Mouse (Mus musculus) liver (tissue): Measurements from ENCODE around the gene Arhgef3.

Experiments
- DNase-seq: peaks from one replicate; pipeline ENCODE4 v3.0.0-alpha.2; 2020; ENCODE audit warnings: mixed read lengths

Arhgef3 gene

DNA sequence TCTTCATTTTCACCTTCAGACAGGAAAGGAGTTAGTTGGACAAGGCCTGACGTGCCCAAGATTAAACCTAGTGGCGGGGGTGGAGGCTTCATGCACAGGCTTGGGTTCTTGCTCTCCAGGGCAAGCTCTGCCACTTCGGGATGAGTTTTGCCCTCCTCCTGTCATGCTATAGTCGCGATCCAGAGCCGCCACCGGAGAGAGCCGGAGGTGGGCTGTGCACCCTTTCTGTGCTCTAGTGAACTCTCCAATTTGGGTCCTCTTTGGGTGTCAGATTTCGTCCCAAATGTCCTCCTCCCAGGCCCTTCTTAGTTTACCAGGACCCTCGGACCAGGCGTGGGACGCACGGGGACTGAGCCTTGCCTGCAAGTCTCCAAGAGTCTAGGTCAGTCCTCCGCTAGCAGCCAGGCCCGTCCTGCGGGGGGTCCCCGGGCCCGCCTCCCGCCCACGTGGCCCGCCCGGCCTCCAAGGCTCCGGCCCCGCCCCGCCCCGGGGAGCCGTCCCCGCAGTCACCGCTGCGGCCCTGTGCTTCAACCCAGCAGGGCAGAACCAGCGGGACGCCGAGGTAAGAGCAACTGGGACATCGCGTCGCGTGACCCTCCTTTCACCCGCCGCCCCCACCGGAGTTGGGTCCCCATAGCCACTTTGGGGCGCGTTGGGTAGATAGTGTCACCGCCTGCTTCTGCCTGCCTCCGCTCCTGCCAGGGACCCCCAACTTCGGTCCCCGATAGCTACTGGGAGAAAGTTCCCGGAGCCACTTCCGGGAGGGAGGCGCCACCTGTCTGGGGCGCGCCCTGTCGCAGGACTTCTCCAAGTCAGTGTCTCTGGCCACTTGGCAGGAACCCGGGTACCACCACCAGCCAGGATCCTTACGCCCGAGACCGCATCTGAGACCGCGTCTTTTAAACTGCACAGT is at the start of gene Arhgef3:
Arhgef3 (plus strand) TSS at position 538 of the 913 bp plus-strand sequence.
- DNase-seq = peak; percentile 56

- DNase-seq = peak; percentile 35
Observed at GRCm38 (mm10) chr14:27066171-27066929, 48.3 kb upstream of the Arhgef3 start.

- no peak for DNase-seq
Observed at GRCm38 (mm10) chr14:27067866-27068271, 46.8 kb upstream of the Arhgef3 start.

- no peak for DNase-seq
Observed at GRCm38 (mm10) chr14:27069434-27070097, 45.1 kb upstream of the Arhgef3 start.

GRCm38 (mm10) chr14:27070128-27070527 is 44.6 kb upstream of the Arhgef3 start:
- DNase-seq = no peak

DNA sequence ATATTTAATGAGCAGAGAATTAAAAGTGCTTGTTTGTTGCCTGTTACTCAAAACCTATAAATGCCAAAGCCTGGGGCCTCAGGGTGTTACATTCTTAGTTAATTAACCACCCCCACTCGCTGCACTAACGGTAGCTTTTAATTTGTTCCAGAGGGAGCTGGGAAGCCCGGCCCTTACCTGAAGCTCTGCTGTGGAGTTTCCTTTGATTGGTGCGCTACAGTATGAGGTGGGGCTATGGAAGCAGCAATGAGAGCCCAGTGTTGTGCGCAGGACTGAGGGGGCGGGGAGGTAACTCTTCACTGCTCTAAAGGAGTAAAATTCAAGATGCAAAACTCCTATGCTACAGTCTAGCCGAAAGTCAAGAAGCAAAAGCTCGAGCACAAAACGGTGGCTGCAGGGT is 43.9 kb upstream of the Arhgef3 start:
- DNase-seq = no peak

DNA sequence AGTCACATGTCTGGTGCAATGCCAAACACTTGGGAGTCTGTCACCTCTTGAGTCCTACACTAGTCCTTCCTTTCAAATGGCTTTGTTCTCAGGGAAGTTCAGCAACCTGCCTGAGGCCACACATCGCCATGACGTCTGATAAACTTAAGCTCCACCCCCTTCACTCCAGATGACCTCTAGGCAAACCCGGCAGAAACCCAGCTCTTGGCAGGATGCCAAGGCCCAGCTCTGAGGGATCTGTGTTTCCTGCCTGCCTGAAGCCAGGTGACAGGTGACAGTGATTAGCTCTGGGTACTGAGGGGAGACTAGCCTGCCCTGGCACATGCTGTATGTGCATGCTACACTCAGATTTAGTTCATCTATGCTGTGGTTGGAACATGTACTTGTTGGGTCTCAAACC is 42.7 kb upstream of the Arhgef3 start:
- peak; percentile 64 for DNase-seq

- DNase-seq = no peak
Observed at GRCm38 (mm10) chr14:27075084-27075483, 39.6 kb upstream of the Arhgef3 start.

- no peak for DNase-seq
Observed at GRCm38 (mm10) chr14:27075909-27076521, 38.7 kb upstream of the Arhgef3 start.

- DNase-seq = no peak
Observed at GRCm38 (mm10) chr14:27076522-27076920, 38.2 kb upstream of the Arhgef3 start.

DNA sequence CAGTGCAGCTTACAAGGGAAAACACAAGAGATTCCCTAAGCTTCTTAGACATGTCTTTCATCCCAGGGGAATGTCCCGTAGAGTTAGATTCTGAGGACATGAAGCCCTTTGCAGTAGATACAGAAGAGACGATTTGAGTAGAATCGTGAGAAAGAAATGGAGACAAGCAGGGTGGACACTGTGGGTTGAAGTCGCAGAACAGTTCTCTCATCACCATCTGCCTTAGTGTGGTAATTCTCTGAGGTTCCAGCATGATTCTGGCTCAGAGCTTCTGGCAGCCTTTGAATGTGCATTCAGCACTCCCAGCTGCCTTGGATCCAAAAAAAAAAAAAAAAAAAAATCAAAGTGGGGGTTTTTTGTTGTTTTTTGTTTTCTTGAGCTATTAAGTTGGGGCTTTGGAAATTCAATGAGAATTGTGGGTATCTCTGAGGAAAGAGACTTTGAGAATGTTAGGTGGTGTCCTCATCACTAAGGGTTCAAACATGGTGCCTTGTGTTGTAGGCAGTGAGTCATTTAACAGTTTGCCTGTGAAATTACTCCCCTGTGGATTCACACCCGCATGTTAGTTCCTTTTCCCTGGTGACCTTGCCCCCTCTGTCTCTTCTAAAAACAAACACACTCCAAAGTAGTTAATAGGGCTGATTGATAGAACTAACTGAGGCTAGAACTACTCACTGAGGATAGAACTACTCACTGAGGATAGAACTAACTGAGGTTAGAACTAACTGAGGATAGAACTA is 33.0 kb upstream of the Arhgef3 start:
- no peak for DNase-seq

GRCm38 (mm10) chr14:27085471-27085870 is 29.2 kb upstream of the Arhgef3 start:
- no peak for DNase-seq

- DNase-seq = no peak
Observed at GRCm38 (mm10) chr14:27085999-27086398, 28.7 kb upstream of the Arhgef3 start.

DNA sequence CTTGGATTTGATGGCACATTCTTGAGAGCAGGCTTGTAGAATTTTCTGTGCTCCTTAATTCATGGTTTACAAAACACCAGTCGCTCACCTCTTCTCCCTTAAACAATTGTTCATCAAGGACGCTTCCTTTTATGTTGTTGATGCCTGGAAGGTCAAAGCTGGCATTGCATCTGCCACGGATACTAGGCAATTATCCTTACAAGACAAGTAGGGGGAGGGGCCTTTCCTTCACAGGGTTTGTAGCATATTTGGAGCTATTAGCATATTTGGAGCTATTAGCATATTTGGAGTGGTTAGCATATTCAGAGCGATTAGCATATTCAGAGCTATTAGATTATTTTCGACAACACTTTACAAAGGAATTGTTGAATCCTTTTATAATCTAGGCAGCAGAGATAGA is 20.5 kb upstream of the Arhgef3 start:
- DNase-seq = no peak

GRCm38 (mm10) chr14:27096133-27096532 is 18.6 kb upstream of the Arhgef3 start:
- DNase-seq = no peak

DNA sequence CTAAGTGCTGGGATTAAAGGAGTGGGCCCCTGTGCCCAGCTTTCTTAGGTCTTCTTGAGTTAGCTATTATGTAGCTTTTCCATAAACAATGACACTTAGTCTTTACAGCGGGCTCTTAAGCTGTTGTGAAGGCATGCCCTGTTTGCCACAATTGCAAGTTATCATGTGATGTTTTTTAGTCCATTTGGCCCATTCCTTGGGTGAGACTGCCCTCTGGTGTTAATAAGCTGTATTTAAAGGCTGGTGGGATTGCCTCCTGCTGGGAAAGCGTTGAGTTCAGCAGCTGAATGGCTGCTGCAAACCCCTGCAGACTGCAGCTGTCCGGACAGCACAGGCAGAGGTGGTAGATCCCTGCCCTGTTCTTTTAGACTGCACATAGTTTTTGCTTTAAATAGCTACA is 17.9 kb upstream of the Arhgef3 start:
- DNase-seq = peak; percentile 40

- no peak for DNase-seq
Observed at GRCm38 (mm10) chr14:27101735-27102134, 13.0 kb upstream of the Arhgef3 start.

DNA sequence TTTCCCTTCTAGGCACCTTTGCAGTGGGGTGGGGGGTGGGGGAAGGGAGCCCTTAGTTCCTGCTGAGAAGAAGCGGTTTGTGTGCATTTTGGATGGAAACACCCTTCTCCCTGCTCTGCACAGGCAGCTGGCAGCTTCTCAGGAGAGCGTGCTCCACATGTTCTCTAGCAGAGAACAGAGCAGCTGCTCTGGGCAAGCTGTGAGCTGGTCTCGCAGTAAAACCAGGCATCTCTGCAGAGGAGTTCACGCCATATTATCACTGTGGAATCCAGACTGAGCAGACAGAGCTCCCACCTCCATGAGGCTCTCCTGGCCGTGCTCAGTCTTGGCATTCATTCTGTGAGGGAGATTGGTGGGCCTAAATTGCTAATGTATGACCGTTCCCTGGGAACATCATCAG is 12.0 kb upstream of the Arhgef3 start:
- no peak for DNase-seq

GRCm38 (mm10) chr14:27105731-27106457 is 8.8 kb upstream of the Arhgef3 start:
- DNase-seq = no peak

GRCm38 (mm10) chr14:27108748-27109504 is 5.8 kb upstream of the Arhgef3 start:
- DNase-seq = no peak

DNA sequence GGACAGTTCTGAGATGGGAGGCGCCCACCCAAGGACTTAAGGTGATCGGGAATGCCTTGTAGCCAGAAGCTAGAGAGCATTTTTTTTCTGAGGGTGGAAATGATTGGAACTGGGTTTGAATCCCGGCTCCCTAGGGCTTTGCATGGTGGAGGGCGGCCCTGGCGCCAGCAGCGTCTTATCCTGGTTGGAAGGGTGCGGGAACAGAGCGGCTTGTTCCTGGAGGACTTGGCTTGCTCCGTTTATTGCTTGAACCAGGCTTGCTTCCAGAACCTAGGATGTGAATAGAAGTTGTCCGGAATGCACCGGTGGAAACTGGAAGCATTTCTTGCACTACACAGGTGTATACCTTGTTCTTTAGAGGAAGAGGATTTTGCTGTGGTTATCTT is 569 bp downstream of the Arhgef3 start:
- no peak for DNase-seq
